Mouse (Mus musculus) T-helper 2 cell (primary cell): ENCODE measurements around the gene Ugt2b36.
"Not testable (repeated sequence)": the region's sequence is repeated elsewhere in the genome, so short reads cannot be mapped to it uniquely, and the experiment has no call there.

Experiments used
- in situ Hi-C: fragments of 300-600 bp; cut with MboI, MseI; formaldehyde crosslinking; loops from one replicate; pipeline ENCODE4 v1.15.1; 2025; ENCODE audit warnings: high pct_unique_total_duplicates

Gene Ugt2b36

GRCm38 (mm10) chr5:87092346-87093027, at the start of gene Ugt2b36:
TSS of gene Ugt2b36 (minus strand) at chr5:87092555.
- in situ Hi-C loops, result no loop called here

GRCm38 (mm10) chr5:87140196-87140595, 47.8 kb upstream of the Ugt2b36 start, which contains the start of gene Ugt2b5:
TSS of gene Ugt2b5 (minus strand) at chr5:87140318.
- in situ Hi-C loops, result not testable (repeated sequence)

- in situ Hi-C loops, result not testable (repeated sequence)
These were observed 11.3 kb upstream of the Ugt2b36 start for GRCm38 (mm10) chr5:87103697-87104096.

- in situ Hi-C loops, result no loop called here
These were observed 1.2 kb downstream of the Ugt2b36 start for GRCm38 (mm10) chr5:87091111-87091510.

GRCm38 (mm10) chr5:87089264-87089663, 3.1 kb downstream of the Ugt2b36 start:
- in situ Hi-C loops, result no loop called here

GRCm38 (mm10) chr5:87086269-87086668, 6.1 kb downstream of the Ugt2b36 start:
- in situ Hi-C loops, result no loop called here

GRCm38 (mm10) chr5:87030624-87031023, 61.7 kb downstream of the Ugt2b36 start:
- in situ Hi-C loops, result no loop called here

GRCm38 (mm10) chr5:87027359-87027758, 65.0 kb downstream of the Ugt2b36 start:
- in situ Hi-C loops, result no loop called here
